Mouse (Mus musculus) heart, adult 2 months (tissue): Measurements from ENCODE around the gene Apeh. TPM values are rescaled to one million over a fixed set of nuclear protein-coding genes. Genes with fewer than 3 reads are reported as not detected.

Experiments
- DNase-seq, 2 experiments: peaks; one replicate each; pipeline ENCODE4 v3.0.0; 2021
- H3K27ac ChIP-seq: fragments of 200-600 bp; 2 replicates; pipeline ENCODE4 v1.8.1; 2022
- H3K27me3 ChIP-seq: fragments of 200-500 bp; 2 replicates; pipeline ENCODE4 v1.6.1; 2012; ENCODE audit warnings: mild to moderate bottlenecking, low read length, inconsistent platforms, mixed read lengths; ENCODE audit not compliant: control insufficient read depth, insufficient read depth
- H3K36me3 ChIP-seq: fragments of 200-500 bp; 2 replicates; pipeline ENCODE4 v1.6.1; 2012; ENCODE audit warnings: low read length, inconsistent platforms; ENCODE audit not compliant: control insufficient read depth, insufficient read depth
- H3K4me1 ChIP-seq: fragments of 200-500 bp; 2 replicates; pipeline ENCODE4 v1.6.1; 2011; ENCODE audit warnings: low read length; ENCODE audit not compliant: control insufficient read depth, insufficient read depth
- H3K4me3 ChIP-seq: fragments of 200-600 bp; 2 replicates; pipeline ENCODE4 v1.8.1; 2022
- H3K79me2 ChIP-seq: fragments of 200-500 bp; replicated peaks from 2 replicates; pipeline ENCODE4 v1.6.1; 2012; ENCODE audit warnings: mild to moderate bottlenecking, inconsistent platforms, low read length, moderate library complexity, mixed read lengths; ENCODE audit not compliant: control insufficient read depth, insufficient read depth
- H3K9ac ChIP-seq: fragments of 200-500 bp; 2 replicates; pipeline ENCODE4 v1.6.1; 2012; ENCODE audit warnings: low read depth, mild to moderate bottlenecking, control low read depth, inconsistent platforms, low read length, mixed read lengths
- CTCF ChIP-seq: fragments of 200-600 bp; IDR thresholded peaks from 2 replicates; pipeline ENCODE4 v1.8.1; 2022; ENCODE audit warnings: antibody characterized with exemption, mild to moderate bottlenecking, moderate library complexity
- EP300 ChIP-seq: fragments of 200-500 bp; IDR thresholded peaks from 2 replicates; pipeline ENCODE4 v1.6.1; 2011; ENCODE audit warnings: low read depth, low read length, control low read depth; ENCODE audit not compliant: insufficient read depth
- POLR2A ChIP-seq: fragments of 200-500 bp; IDR thresholded peaks from 2 replicates; pipeline ENCODE4 v1.6.1; 2011; ENCODE audit warnings: mild to moderate bottlenecking, low read depth, low read length, control low read depth; ENCODE audit not compliant: insufficient read depth
- WGBS: fragments of 180-500 bp; shearing (Covaris S2); methylation state at CpG from one replicate; pipeline ENCODE4 v1.1.7; 2018; 5-methylcytosine and 5-hydroxymethylcytosine counted together
- intact Hi-C: fragments of 180-260 bp; cut with DNase I; formaldehyde crosslinking; loops from one replicate; pipeline ENCODE4 v1.15.1; 2025
- microRNA-seq, 2 experiments: library from miRNA; unstranded; fragments of <30 nt; microRNA quantifications; one replicate each; pipeline ENCODE4 v1.2.0; 2021
- polyA plus RNA-seq: library from polyadenylated mRNA; depleted of rRNA; stranded (reverse); fragments of >200 nt; gene quantifications from 2 replicates; pipeline ENCODE4 v1.2.3, GENCODE M21; 2012; rRNA removed
- total RNA-seq, 2 experiments: library from RNA; stranded (reverse); gene quantifications; 2 replicates each; pipeline ENCODE4 v1.2.3; 2021

Gene Apeh
- total and polyA plus RNA-seq, 3 experiments = 37.6 to 58.0 (median 39.3) TPM

- Histone ChIP-seq H3K27me3 (no peaks in the 10 kb centered on the region), H3K9ac (no peak overlapping the region), H3K27ac (no peak overlapping the region), H3K36me3 (no peaks in the 10 kb centered on the region), H3K4me1 (peaks cover 3% of the 10 kb centered on the region), H3K79me2 (no peaks in the 10 kb centered on the region), H3K4me3 (no peak overlapping the region)
- TF ChIP-seq POLR2A = no peak
- TF ChIP-seq CTCF = no peak
- TF ChIP-seq EP300 = no peak
- DNase-seq = peak; percentile 3 to 16
- intact Hi-C loops = no loop called here
- 83% methylated on average over 4 of the region's 4 CpGs for WGBS
These were observed 47.8 kb downstream of the Apeh start for GRCm38 (mm10) chr9:108046582-108046981.

- H3K4me3 ChIP-seq = no peak overlapping the region
- WGBS = 96% methylated on average over 8 of the region's 8 CpGs
- H3K27me3 ChIP-seq = no peaks in the 10 kb centered on the region
- intact Hi-C loops = no loop called here
- H3K79me2 ChIP-seq = no peaks in the 10 kb centered on the region
- no peaks in the 10 kb centered on the region for H3K36me3 ChIP-seq
- H3K27ac ChIP-seq = no peak overlapping the region
- TF ChIP-seq CTCF (peak; percentile 29), EP300 (no peak), POLR2A (no peak)
- peak in 1 of 2 experiments; percentile 15 for DNase-seq
- H3K9ac ChIP-seq = no peak overlapping the region
- peaks cover 3% of the 10 kb centered on the region for H3K4me1 ChIP-seq
These were observed 49.5 kb downstream of the Apeh start for GRCm38 (mm10) chr9:108044751-108045492.

Small RNA genes within 50 kb of the gene (microRNA-seq; reads per million reads assigned to microRNA genes)
- gene Gm47303 = 0 reads per million in 2 experiments
- gene Mir7088 = 0 to 0.39 reads per million in 2 experiments

Other genes with a start within 250 kb of the Apeh start
- gene Rbm6, start 221.4 kb downstream of the Apeh start, total RNA-seq = 10 to 100 TPM; 29.8 to 31.2 TPM
- gene Rbm6, start 221.4 kb downstream of the Apeh start, polyA plus RNA-seq = 8.3 and 18.1 TPM in 2 replicates
- 10 to 100 TPM; 11.0 to 11.2 TPM for gene Mon1a, start 206.5 kb downstream of the Apeh start, total RNA-seq
- 15.1 and 16.0 TPM in 2 replicates for gene Mon1a, start 206.5 kb downstream of the Apeh start, polyA plus RNA-seq
- gene Mst1r, start 187.7 kb downstream of the Apeh start, total RNA-seq = 1 to 10 TPM; 3.1 to 3.3 TPM
- gene Mst1r, start 187.7 kb downstream of the Apeh start, polyA plus RNA-seq = 11.3 and 12.5 TPM in 2 replicates
- not detected for gene Actl11, start 166.1 kb downstream of the Apeh start, total RNA-seq
- gene Actl11, start 166.1 kb downstream of the Apeh start, polyA plus RNA-seq = 0.09 and 0.14 TPM in 2 replicates
- gene Camkv, start 158.9 kb downstream of the Apeh start, total RNA-seq = not detected
- 0.02 and 0.06 TPM in 2 replicates for gene Camkv, start 158.9 kb downstream of the Apeh start, polyA plus RNA-seq
- 1 to 10 TPM in 1 of 2 experiments, under 1 TPM in 1; 0.70 to 1.2 TPM for gene Traip, start 144.5 kb downstream of the Apeh start, total RNA-seq
- gene Traip, start 144.5 kb downstream of the Apeh start, polyA plus RNA-seq = 0.20 and 0.37 TPM in 2 replicates
- gene Uba7, start 119.1 kb downstream of the Apeh start, total RNA-seq = 10 to 100 TPM; 13.4 to 15.7 TPM
- gene Uba7, start 119.1 kb downstream of the Apeh start, polyA plus RNA-seq = 53.2 and 59.0 TPM in 2 replicates
- not detected for gene Gm20661, start 111.5 kb downstream of the Apeh start, total RNA-seq
- 0.32 and 1.2 TPM in 2 replicates for gene Gm20661, start 111.5 kb downstream of the Apeh start, polyA plus RNA-seq
- 1 to 10 TPM; 4.8 to 8.3 TPM for gene Inka1, start 108.7 kb downstream of the Apeh start, total RNA-seq
- gene Inka1, start 108.7 kb downstream of the Apeh start, polyA plus RNA-seq = 12.6 and 15.7 TPM in 2 replicates
- gene Cdhr4, start 102.1 kb downstream of the Apeh start, total RNA-seq = 1 to 10 TPM in 1 of 2 experiments, under 1 TPM in 1; 0.20 to 1.1 TPM
- 2.0 and 8.8 TPM in 2 replicates for gene Cdhr4, start 102.1 kb downstream of the Apeh start, polyA plus RNA-seq
- 1 to 10 TPM; 1.4 to 1.8 TPM for gene Gm20662, start 98.3 kb downstream of the Apeh start, total RNA-seq
- 2.3 and 3.0 TPM in 2 replicates for gene Gm20662, start 98.3 kb downstream of the Apeh start, polyA plus RNA-seq
- 10 to 100 TPM; 30.9 to 39.8 TPM for gene Ip6k1, start 92.1 kb downstream of the Apeh start, total RNA-seq
- gene Ip6k1, start 92.1 kb downstream of the Apeh start, polyA plus RNA-seq = 46.0 and 62.1 TPM in 2 replicates
- gene Gmppb, start 45.4 kb downstream of the Apeh start, total RNA-seq = 10 to 100 TPM; 10.1 to 10.2 TPM
- gene Gmppb, start 45.4 kb downstream of the Apeh start, polyA plus RNA-seq = 9.6 and 11.2 TPM in 2 replicates
- 1 to 10 TPM; 1.5 to 2.0 TPM for gene Amigo3, start 41.4 kb downstream of the Apeh start, total RNA-seq
- 3.1 and 5.1 TPM in 2 replicates for gene Amigo3, start 41.4 kb downstream of the Apeh start, polyA plus RNA-seq
- not detected for gene Mst1, start 14.2 kb downstream of the Apeh start, total RNA-seq
- 0.59 TPM in 1 of 2 replicates, not detected in the other for gene Mst1, start 14.2 kb downstream of the Apeh start, polyA plus RNA-seq
- gene Rnf123, start 11.3 kb downstream of the Apeh start, total RNA-seq = 10 to 100 TPM; 79.3 to 86.7 TPM
- gene Rnf123, start 11.3 kb downstream of the Apeh start, polyA plus RNA-seq = 114 and 126 TPM in 2 replicates
- under 1 TPM; 0.03 to 0.05 TPM for gene Bsn, start 95.8 kb upstream of the Apeh start, total RNA-seq
- gene Bsn, start 95.8 kb upstream of the Apeh start, polyA plus RNA-seq = 0.06 and 0.10 TPM in 2 replicates
- 100 to 1,000 TPM; 305 to 347 TPM for gene Dag1, start 169.4 kb upstream of the Apeh start, total RNA-seq
- gene Dag1, start 169.4 kb upstream of the Apeh start, polyA plus RNA-seq = 124 and 157 TPM in 2 replicates
- gene Nicn1, start 195.8 kb upstream of the Apeh start, total RNA-seq = 10 to 100 TPM; 21.0 to 21.5 TPM
- 24.1 and 37.1 TPM in 2 replicates for gene Nicn1, start 195.8 kb upstream of the Apeh start, polyA plus RNA-seq
- 1 to 10 TPM; 4.0 to 4.6 TPM for gene Amt, start 202.2 kb upstream of the Apeh start, total RNA-seq
- 4.8 and 9.2 TPM in 2 replicates for gene Amt, start 202.2 kb upstream of the Apeh start, polyA plus RNA-seq
- 100 to 1,000 TPM; 216 to 234 TPM for gene Rhoa, start 211.5 kb upstream of the Apeh start, total RNA-seq
- gene Rhoa, start 211.5 kb upstream of the Apeh start, polyA plus RNA-seq = 110 and 266 TPM in 2 replicates
- gene Tcta, start 211.6 kb upstream of the Apeh start, total RNA-seq = 10 to 100 TPM; 50.5 to 52.8 TPM
- gene Tcta, start 211.6 kb upstream of the Apeh start, polyA plus RNA-seq = 64.8 and 82.4 TPM in 2 replicates
- gene Gpx1, start 244.3 kb upstream of the Apeh start, total RNA-seq = 100 to 1,000 TPM in 1 of 2 experiments, 10 to 100 TPM in 1; 92.2 to 130 TPM
- 212 and 327 TPM in 2 replicates for gene Gpx1, start 244.3 kb upstream of the Apeh start, polyA plus RNA-seq